Mouse (Mus musculus): ENCODE data around the gene Akap1. TPM values are rescaled to one million over a fixed set of nuclear protein-coding genes. Genes with fewer than 3 reads are reported as not detected.

Akap1 gene
- polyA plus RNA-seq, 1 experiment from 2014 or later: 9.6 TPM

DNA sequence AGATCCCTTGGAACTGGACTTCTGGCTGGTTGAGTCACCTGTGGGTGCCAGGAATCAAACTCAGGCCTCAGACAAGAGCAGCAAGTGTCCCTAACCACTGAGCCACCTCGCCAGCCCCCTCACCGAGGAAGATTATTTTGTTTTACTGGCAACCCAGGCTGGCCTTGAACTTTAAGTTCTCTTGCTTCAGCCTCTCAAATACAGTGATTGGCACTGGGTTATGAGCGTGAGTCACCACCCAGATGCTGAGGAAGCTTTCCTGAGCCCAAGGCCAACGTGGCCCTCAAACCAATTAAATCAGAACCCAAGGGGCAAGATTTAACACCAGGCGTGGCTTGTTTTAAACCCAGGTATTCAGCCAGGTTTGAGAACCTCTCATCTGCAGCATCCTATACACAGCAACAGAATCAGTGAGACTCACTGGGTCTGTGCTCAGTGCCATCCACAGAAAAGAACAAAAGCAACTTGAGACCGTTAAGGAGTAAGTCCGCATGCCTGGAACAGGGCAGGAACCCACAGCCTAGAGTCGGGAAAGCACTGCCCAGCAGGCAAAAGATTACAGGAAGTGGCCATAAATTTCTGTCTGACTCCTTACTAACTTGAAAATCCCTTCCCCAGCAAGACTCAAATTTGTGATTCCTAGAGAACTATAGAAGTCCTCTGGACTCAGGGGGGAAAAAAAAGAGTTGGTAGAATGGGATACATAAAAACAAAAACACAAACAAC lies 16.9 kb downstream of the Akap1 start:
- Histone ChIP-seq H3K9me3 (replicated peaks; ENCODE audit: control insufficient read depth, low read length) (no peaks in the 10 kb centered on the region), H3K27ac (replicated peaks; ENCODE audit: low read depth, low read length) (no peak overlapping the region), H3K9ac (replicated peaks; ENCODE audit: low read length) (no peak overlapping the region), H3K36me3 (replicated peaks; ENCODE audit: control insufficient read depth, insufficient read depth, low read depth, low read length) (no peaks in the 10 kb centered on the region), H3K4me3 (ENCODE audit: low read depth, low read length) (no peak overlapping the region), H3K4me1 (ENCODE audit: control insufficient read depth, insufficient read depth, low read length) (no peaks in the 10 kb centered on the region), H3K27me3 (ENCODE audit: control insufficient read depth, insufficient read depth, low read length) (no peaks in the 10 kb centered on the region), H3K4me2 (ENCODE audit: low read depth, low read length) (no peak overlapping the region)
- WGBS: 85% methylated on average over 8 of the region's 8 CpGs
- DNase-seq (ENCODE audit: low spot score) (no peak), ATAC-seq (replicated peaks; ENCODE audit: insufficient number of reproducible peaks, low FRiP score, low TSS enrichment, low read depth) (no peak)

DNA sequence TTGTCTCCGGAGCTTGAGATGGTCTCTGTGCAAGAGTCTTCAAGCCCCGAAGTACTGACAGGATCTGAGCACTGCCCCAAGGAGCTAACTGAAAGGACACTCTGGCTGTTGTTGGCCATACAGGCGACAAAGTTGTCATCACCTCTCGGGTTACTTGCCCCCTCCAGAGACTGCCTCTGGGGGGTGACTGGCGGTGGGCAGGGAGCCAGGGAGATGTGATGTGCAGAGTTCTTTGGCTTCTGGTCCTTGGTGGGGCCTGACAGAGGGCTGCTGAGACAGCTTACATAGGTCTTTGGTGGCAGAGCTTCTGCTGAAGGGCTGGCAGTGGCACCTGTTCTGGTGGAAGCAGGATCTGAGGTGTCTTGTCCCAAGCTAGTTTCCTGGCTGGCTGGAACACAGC lies 20.0 kb downstream of the Akap1 start:
- Histone ChIP-seq H3K9ac (replicated peaks; ENCODE audit: low read length) (no peak overlapping the region), H3K4me2 (ENCODE audit: low read depth, low read length) (no peak overlapping the region), H3K36me3 (replicated peaks; ENCODE audit: control insufficient read depth, insufficient read depth, low read depth, low read length) (no peaks in the 10 kb centered on the region), H3K27me3 (ENCODE audit: control insufficient read depth, insufficient read depth, low read length) (no peaks in the 10 kb centered on the region), H3K9me3 (replicated peaks; ENCODE audit: control insufficient read depth, low read length) (no peaks in the 10 kb centered on the region), H3K4me3 (ENCODE audit: low read depth, low read length) (no peak overlapping the region), H3K27ac (replicated peaks; ENCODE audit: low read depth, low read length) (no peak overlapping the region), H3K4me1 (ENCODE audit: control insufficient read depth, insufficient read depth, low read length) (no peaks in the 10 kb centered on the region)
- no peak for ATAC-seq (replicated peaks; ENCODE audit: insufficient number of reproducible peaks, low FRiP score, low TSS enrichment, low read depth)
- WGBS: 83% methylated on average over 5 of the region's 5 CpGs
- no peak for DNase-seq (ENCODE audit: low spot score)

DNA sequence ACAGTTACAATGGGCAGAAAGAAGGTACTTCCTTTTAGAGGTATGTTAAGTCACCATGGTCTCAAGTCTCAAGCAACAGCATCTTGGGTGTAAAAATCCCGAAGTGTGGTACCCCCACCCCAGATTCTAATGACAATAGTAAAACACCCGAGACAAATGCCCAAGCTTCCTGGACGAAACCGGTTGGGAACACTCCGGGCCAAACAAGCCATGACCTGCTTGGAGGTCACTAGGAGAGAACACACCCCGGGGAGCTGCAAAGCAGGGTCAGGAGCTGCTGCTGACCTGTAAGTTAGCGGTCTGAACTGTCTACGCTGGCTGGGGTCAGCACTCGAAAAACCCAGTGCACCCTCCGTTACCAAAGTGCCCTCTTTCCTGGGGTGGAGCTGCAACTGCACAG lies 21.1 kb downstream of the Akap1 start:
- H3K4me1 ChIP-seq (ENCODE audit: control insufficient read depth, insufficient read depth, low read length): no peaks in the 10 kb centered on the region
- no peak overlapping the region for H3K4me3 ChIP-seq (ENCODE audit: low read depth, low read length)
- ATAC-seq (replicated peaks; ENCODE audit: insufficient number of reproducible peaks, low FRiP score, low TSS enrichment, low read depth): no peak
- H3K9me3 ChIP-seq (replicated peaks; ENCODE audit: control insufficient read depth, low read length): no peaks in the 10 kb centered on the region
- WGBS: 82% methylated on average over 10 of the region's 10 CpGs
- no peak overlapping the region for H3K27ac ChIP-seq (replicated peaks; ENCODE audit: low read depth, low read length)
- no peak for DNase-seq (ENCODE audit: low spot score)
- no peak overlapping the region for H3K9ac ChIP-seq (replicated peaks; ENCODE audit: low read length)
- H3K36me3 ChIP-seq (replicated peaks; ENCODE audit: control insufficient read depth, insufficient read depth, low read depth, low read length): no peaks in the 10 kb centered on the region
- H3K27me3 ChIP-seq (ENCODE audit: control insufficient read depth, insufficient read depth, low read length): no peaks in the 10 kb centered on the region
- H3K4me2 ChIP-seq (ENCODE audit: low read depth, low read length): no peak overlapping the region

DNA sequence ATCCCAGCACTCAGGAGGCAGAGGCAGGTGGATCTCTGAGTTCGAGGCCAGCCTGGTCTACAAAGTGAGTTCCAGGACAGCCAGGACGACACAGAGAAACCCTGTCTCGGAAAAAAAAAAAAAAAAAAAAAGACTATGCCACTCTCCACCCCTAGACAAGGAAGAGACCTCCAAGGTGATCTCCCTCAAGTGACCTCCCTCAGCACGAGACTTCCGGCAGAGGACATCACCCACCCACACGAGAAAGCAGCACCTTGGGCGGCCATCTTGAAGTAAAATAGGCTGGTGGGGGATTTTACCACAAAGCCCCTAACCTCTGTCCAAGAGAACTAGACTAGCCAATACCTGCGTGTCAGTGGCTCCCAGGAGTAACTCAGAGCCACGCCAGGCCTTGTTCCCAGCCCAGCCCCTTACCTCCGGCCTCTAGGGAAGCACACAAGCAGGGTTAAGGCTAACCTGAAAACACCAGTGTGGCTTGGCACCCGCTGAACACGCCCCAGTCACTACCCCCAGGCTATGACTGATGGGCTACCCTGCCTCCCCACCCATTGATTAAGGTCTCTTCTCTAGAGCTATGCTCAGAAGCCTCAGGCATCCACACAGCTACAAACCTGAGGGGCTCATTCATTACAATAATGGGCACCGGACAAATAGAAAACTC lies 21.9 kb downstream of the Akap1 start:
- ATAC-seq (replicated peaks; ENCODE audit: insufficient number of reproducible peaks, low FRiP score, low TSS enrichment, low read depth) (no peak), DNase-seq (ENCODE audit: low spot score) (no peak)
- Histone ChIP-seq H3K4me2 (ENCODE audit: low read depth, low read length) (no peak overlapping the region), H3K9ac (replicated peaks; ENCODE audit: low read length) (no peak overlapping the region), H3K27me3 (ENCODE audit: control insufficient read depth, insufficient read depth, low read length) (no peaks in the 10 kb centered on the region), H3K4me3 (ENCODE audit: low read depth, low read length) (no peak overlapping the region), H3K4me1 (ENCODE audit: control insufficient read depth, insufficient read depth, low read length) (no peaks in the 10 kb centered on the region), H3K27ac (replicated peaks; ENCODE audit: low read depth, low read length) (no peak overlapping the region), H3K9me3 (replicated peaks; ENCODE audit: control insufficient read depth, low read length) (no peaks in the 10 kb centered on the region), H3K36me3 (replicated peaks; ENCODE audit: control insufficient read depth, insufficient read depth, low read depth, low read length) (no peaks in the 10 kb centered on the region)
- WGBS: 87% methylated on average over 13 of the region's 13 CpGs

DNA sequence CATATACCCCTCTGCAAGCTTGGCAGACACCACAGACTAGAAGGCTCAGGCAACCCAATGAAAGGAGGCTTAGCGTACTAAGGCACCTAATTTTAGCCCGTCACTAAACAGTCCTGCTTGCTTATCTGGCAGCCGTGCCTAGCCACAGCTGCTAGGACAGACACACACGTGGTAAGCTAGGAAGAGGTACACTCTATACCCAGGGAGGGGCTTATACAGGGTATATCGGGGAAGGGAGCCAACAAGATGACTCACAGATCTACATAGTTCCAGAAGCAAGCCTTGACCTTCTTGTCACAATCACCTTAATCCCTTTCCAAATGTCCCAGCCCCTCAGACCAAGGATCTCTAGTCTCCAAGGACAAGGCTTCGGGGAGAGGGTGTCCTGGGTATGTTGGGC lies 23.0 kb downstream of the Akap1 start:
- ATAC-seq (replicated peaks; ENCODE audit: insufficient number of reproducible peaks, low FRiP score, low TSS enrichment, low read depth) (no peak), DNase-seq (ENCODE audit: low spot score) (no peak)
- Histone ChIP-seq H3K4me1 (ENCODE audit: control insufficient read depth, insufficient read depth, low read length) (no peaks in the 10 kb centered on the region), H3K9me3 (replicated peaks; ENCODE audit: control insufficient read depth, low read length) (no peaks in the 10 kb centered on the region), H3K27ac (replicated peaks; ENCODE audit: low read depth, low read length) (no peak overlapping the region), H3K36me3 (replicated peaks; ENCODE audit: control insufficient read depth, insufficient read depth, low read depth, low read length) (no peaks in the 10 kb centered on the region), H3K9ac (replicated peaks; ENCODE audit: low read length) (no peak overlapping the region), H3K4me2 (ENCODE audit: low read depth, low read length) (no peak overlapping the region), H3K27me3 (ENCODE audit: control insufficient read depth, insufficient read depth, low read length) (no peaks in the 10 kb centered on the region), H3K4me3 (ENCODE audit: low read depth, low read length) (no peak overlapping the region)
- 81% methylated on average over 6 of the region's 6 CpGs for WGBS

DNA sequence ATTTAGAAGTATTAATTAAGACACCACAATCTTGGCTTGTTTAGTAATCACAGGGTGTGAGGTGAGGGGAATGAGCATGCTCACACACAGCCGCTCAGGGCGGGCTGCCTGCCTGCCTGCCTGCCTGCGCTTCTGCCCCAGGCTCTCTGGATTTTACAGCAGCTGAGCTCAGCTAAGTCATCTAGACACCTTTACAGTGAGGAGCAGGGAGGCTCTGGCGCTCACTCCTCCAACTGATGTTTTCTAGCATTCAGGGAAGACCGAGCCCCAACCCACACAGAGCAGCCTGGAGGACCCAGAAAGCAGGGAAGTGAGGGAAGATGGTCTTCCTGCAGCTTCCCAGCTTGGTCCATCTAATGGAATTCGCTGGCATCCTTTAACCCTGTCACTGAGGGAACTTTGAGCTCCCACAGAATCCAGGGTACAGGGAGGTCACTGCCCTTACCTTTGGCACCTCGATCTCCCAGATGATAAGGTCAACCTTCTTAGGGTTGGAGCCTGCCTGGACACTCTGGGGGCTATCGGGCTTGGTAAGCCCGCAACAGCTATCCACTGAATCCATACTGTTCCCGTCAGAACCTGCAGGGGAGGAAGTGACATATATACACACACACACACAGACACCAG lies 23.5 kb downstream of the Akap1 start:
- no peak overlapping the region for H3K4me3 ChIP-seq (ENCODE audit: low read depth, low read length)
- 85% methylated on average over 10 of the region's 10 CpGs for WGBS
- H3K9me3 ChIP-seq (replicated peaks; ENCODE audit: control insufficient read depth, low read length): no peaks in the 10 kb centered on the region
- H3K9ac ChIP-seq (replicated peaks; ENCODE audit: low read length): no peak overlapping the region
- H3K27ac ChIP-seq (replicated peaks; ENCODE audit: low read depth, low read length): no peak overlapping the region
- ATAC-seq (replicated peaks; ENCODE audit: insufficient number of reproducible peaks, low FRiP score, low TSS enrichment, low read depth): no peak
- H3K27me3 ChIP-seq (ENCODE audit: control insufficient read depth, insufficient read depth, low read length): no peaks in the 10 kb centered on the region
- no peaks in the 10 kb centered on the region for H3K36me3 ChIP-seq (replicated peaks; ENCODE audit: control insufficient read depth, insufficient read depth, low read depth, low read length)
- no peak overlapping the region for H3K4me2 ChIP-seq (ENCODE audit: low read depth, low read length)
- no peak for DNase-seq (ENCODE audit: low spot score)
- H3K4me1 ChIP-seq (ENCODE audit: control insufficient read depth, insufficient read depth, low read length): no peaks in the 10 kb centered on the region

DNA sequence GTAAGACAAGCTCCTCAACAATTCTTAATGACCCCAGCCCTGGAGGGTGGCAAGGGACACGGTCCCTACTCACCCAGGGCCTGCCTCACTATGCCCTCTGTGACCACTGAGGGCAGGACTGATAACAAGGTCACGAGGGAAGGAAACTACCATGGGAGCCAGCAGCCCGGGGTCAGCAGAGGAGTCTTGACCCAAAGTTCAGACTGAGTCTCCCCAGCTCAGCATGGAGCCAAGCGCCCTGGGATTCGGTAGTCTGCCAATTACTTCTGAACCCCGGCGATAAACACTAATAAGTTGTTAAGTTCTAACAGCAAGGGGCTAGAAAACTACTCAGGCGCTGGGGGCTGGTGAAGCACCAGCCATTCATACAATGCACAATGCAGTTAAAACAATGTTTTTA lies 24.1 kb downstream of the Akap1 start:
- no peaks in the 10 kb centered on the region for H3K27me3 ChIP-seq (ENCODE audit: control insufficient read depth, insufficient read depth, low read length)
- ATAC-seq (replicated peaks; ENCODE audit: insufficient number of reproducible peaks, low FRiP score, low TSS enrichment, low read depth) (no peak), DNase-seq (ENCODE audit: low spot score) (no peak)
- H3K4me3 ChIP-seq (ENCODE audit: low read depth, low read length): no peak overlapping the region
- H3K4me2 ChIP-seq (ENCODE audit: low read depth, low read length): no peak overlapping the region
- no peaks in the 10 kb centered on the region for H3K36me3 ChIP-seq (replicated peaks; ENCODE audit: control insufficient read depth, insufficient read depth, low read depth, low read length)
- H3K4me1 ChIP-seq (ENCODE audit: control insufficient read depth, insufficient read depth, low read length): no peaks in the 10 kb centered on the region
- WGBS: 66% methylated on average over 8 of the region's 8 CpGs
- no peak overlapping the region for H3K27ac ChIP-seq (replicated peaks; ENCODE audit: low read depth, low read length)
- H3K9me3 ChIP-seq (replicated peaks; ENCODE audit: control insufficient read depth, low read length): no peaks in the 10 kb centered on the region
- H3K9ac ChIP-seq (replicated peaks; ENCODE audit: low read length): no peak overlapping the region

DNA sequence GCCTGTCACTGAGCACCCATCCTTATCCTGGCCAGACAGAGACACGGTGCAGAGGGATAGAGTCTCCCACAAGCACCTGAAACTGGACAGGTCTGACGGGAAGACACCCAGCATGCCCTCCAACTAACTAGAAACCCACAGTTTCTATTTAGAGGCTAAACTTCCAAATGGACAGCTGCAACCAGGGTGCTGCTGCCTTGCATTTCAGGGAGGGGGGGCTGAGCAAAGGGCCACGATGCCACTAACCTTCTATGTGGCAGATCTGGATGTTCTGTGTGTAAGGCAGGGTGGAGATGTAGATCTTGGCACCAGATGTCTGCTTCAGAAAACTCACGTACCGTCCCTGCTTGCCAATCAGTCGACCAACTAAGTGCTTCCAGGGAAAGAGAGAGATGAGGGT lies 25.0 kb downstream of the Akap1 start:
- Histone ChIP-seq H3K4me2 (ENCODE audit: low read depth, low read length) (no peak overlapping the region), H3K36me3 (replicated peaks; ENCODE audit: control insufficient read depth, insufficient read depth, low read depth, low read length) (no peaks in the 10 kb centered on the region), H3K9me3 (replicated peaks; ENCODE audit: control insufficient read depth, low read length) (no peaks in the 10 kb centered on the region), H3K9ac (replicated peaks; ENCODE audit: low read length) (no peak overlapping the region), H3K27ac (replicated peaks; ENCODE audit: low read depth, low read length) (no peak overlapping the region), H3K4me3 (ENCODE audit: low read depth, low read length) (no peak overlapping the region), H3K27me3 (ENCODE audit: control insufficient read depth, insufficient read depth, low read length) (no peaks in the 10 kb centered on the region), H3K4me1 (ENCODE audit: control insufficient read depth, insufficient read depth, low read length) (no peaks in the 10 kb centered on the region)
- 90% methylated on average over 6 of the region's 6 CpGs for WGBS
- DNase-seq (ENCODE audit: low spot score): no peak
- no peak for ATAC-seq (replicated peaks; ENCODE audit: insufficient number of reproducible peaks, low FRiP score, low TSS enrichment, low read depth)
